9 mouse cellular contexts compared by ENCODE assay signal in genomic region chr11:50326302-50326966, GRCm38 (mm10). TPM values are rescaled to one million over a fixed set of nuclear protein-coding genes. Genes with fewer than 3 reads are reported as not detected.
A peak's percentile ranks its signal among the peaks of the same experiment; 100 is the strongest.
DNase-seq lines count a peak whose midpoint lies in the region; ATAC-seq and TF ChIP-seq lines count a peak whose summit lies in the region.
"Had no signal": no experiment of that assay in that cellular context is flagged by ENCODE, and none has a peak within 500 bp of the region (broad histone marks: within the 10 kb centered on the region; RNA-seq: fewer than 3 reads in every experiment).

No protein-coding gene starts in this region.

- H3K27me3 ChIP-seq in heart, embryonic 12.5 days (replicated peaks): no peaks in the 10 kb centered on the region
- no peaks in the 10 kb centered on the region for H3K27me3 ChIP-seq in E14TG2a.4 (ENCODE audit: insufficient read depth, low read length)
- no peaks in the 10 kb centered on the region for H3K27me3 ChIP-seq in forebrain, embryonic 12.5 days
- H3K27me3 ChIP-seq in liver, embryonic 16.5 days (ENCODE audit: control insufficient read depth, insufficient read depth, low read depth, low read length): no peaks in the 10 kb centered on the region
- H3K27me3 ChIP-seq: Patski had no signal

- H3K4me1 ChIP-seq in heart, embryonic 12.5 days (replicated peaks): peaks cover 21% of the 10 kb centered on the region
- H3K4me1 ChIP-seq in E14TG2a.4 (replicated peaks; ENCODE audit: low read depth, low read length): peaks cover 45% of the 10 kb centered on the region
- peaks cover 28% of the 10 kb centered on the region for H3K4me1 ChIP-seq in forebrain, embryonic 12.5 days
- H3K4me1 ChIP-seq in liver, embryonic 16.5 days (ENCODE audit: control insufficient read depth, low read depth, low read length): peaks cover 22% of the 10 kb centered on the region

- no peak for TF ChIP-seq CTCF in E14TG2a.4 (conservative IDR thresholded peaks at IDR 0.05; ENCODE audit: low read length)

- no peak for DNase-seq in heart, adult 8-10 months (ENCODE audit: low spot score)
- DNase-seq in urinary bladder, postnatal 25 days (ENCODE audit: low spot score): no peak
- no peak for DNase-seq in layer of hippocampus, adult 9-10 months (ENCODE audit: low spot score)
- no peak for DNase-seq in kidney, adult 11 months

- WGBS in heart, embryonic 12.5 days: 7% methylated on average over 7 of the region's 7 CpGs
- WGBS in forebrain, embryonic 12.5 days: 6% methylated on average over 7 of the region's 7 CpGs
- WGBS in liver, embryonic 16.5 days (ENCODE audit: insufficient replicate concordance): 1% methylated on average over 7 of the region's 7 CpGs

- no peak for ATAC-seq in heart, embryonic 12.5 days (ENCODE audit: insufficient number of reproducible peaks, low FRiP score)
- no peak for ATAC-seq in forebrain, embryonic 12.5 days (ENCODE audit: low FRiP score)
- ATAC-seq in liver, embryonic 16.5 days (ENCODE audit: low read depth): no peak

- peak overlapping the region; percentile 95 for H3K4me3 ChIP-seq in heart, embryonic 12.5 days
- H3K4me3 ChIP-seq in E14TG2a.4 (replicated peaks; ENCODE audit: low read length): peak overlapping the region; percentile 95
- H3K4me3 ChIP-seq in forebrain, embryonic 12.5 days (replicated peaks): peak overlapping the region; percentile 87
- H3K4me3 ChIP-seq in liver, embryonic 16.5 days (ENCODE audit: low read depth, low read length): peak overlapping the region; percentile 89

- peak overlapping the region; percentile 71 for H3K4me2 ChIP-seq in heart, embryonic 12.5 days
- H3K4me2 ChIP-seq in forebrain, embryonic 12.5 days: peak overlapping the region; percentile 88
- H3K4me2 ChIP-seq in liver, embryonic 16.5 days (ENCODE audit: low read depth, low read length): peak overlapping the region; percentile 72

- no peaks in the 10 kb centered on the region for H3K9me3 ChIP-seq in heart, embryonic 12.5 days (replicated peaks)
- H3K9me3 ChIP-seq in E14TG2a.4 (ENCODE audit: low read length): no peaks in the 10 kb centered on the region
- H3K9me3 ChIP-seq in forebrain, embryonic 12.5 days: no peaks in the 10 kb centered on the region
- no peaks in the 10 kb centered on the region for H3K9me3 ChIP-seq in liver, embryonic 16.5 days (replicated peaks; ENCODE audit: control insufficient read depth, low read length)

- peak overlapping the region; percentile 91 for H3K27ac ChIP-seq in heart, embryonic 12.5 days (ENCODE audit: poor library complexity, severe bottlenecking)
- H3K27ac ChIP-seq in forebrain, embryonic 12.5 days: peak overlapping the region; percentile 90
- peak overlapping the region; percentile 89 for H3K27ac ChIP-seq in liver, embryonic 16.5 days (ENCODE audit: low read length)

- peak overlapping the region; percentile 78 for H3K9ac ChIP-seq in heart, embryonic 12.5 days
- peak overlapping the region; percentile 80 for H3K9ac ChIP-seq in forebrain, embryonic 12.5 days
- H3K9ac ChIP-seq in liver, embryonic 16.5 days (ENCODE audit: low read depth, low read length): peak overlapping the region; percentile 72

- H3K36me3 ChIP-seq in heart, embryonic 12.5 days: 0 out of 2 replicates have a peak, but pooled peaks cover 9% of the 10 kb centered on the region
- H3K36me3 ChIP-seq in E14TG2a.4 (ENCODE audit: insufficient read depth, low read length): peaks cover 52% of the 10 kb centered on the region
- 0 out of 2 replicates have a peak, but pooled peaks cover 6% of the 10 kb centered on the region for H3K36me3 ChIP-seq in forebrain, embryonic 12.5 days (replicated peaks)
- H3K36me3 ChIP-seq in liver, embryonic 16.5 days (ENCODE audit: control insufficient read depth, insufficient read depth): no peaks in the 10 kb centered on the region

RNA-seq across cellular contexts. Expression of gene Canx, which starts 1.0 kb away (rescaled TPM):
- polyA plus RNA-seq in heart, embryonic 12.5 days (2016; fragmentation: Nextera tagmentation; extraction: Ambion mirVana): 331 and 334 TPM in 2 replicates
- total RNA-seq in heart, adult 8-10 months (2022): 100 to 1,000 TPM; 331 to 378 (median 360) TPM
- polyA plus RNA-seq in forebrain, embryonic 12.5 days (2016; fragmentation: Nextera tagmentation; extraction: Ambion mirVana): 287 and 298 TPM in 2 replicates
- 172 and 184 TPM in 2 replicates for polyA plus RNA-seq in liver, embryonic 16.5 days (2015; fragmentation: Nextera tagmentation; extraction: Ambion mirVana)

RNA-seq across cellular contexts. Expression of gene Cby3, which starts 27.8 kb away (rescaled TPM):
- 0.26 TPM in 1 of 2 replicates, not detected in the other for polyA plus RNA-seq in heart, embryonic 12.5 days (2016; fragmentation: Nextera tagmentation; extraction: Ambion mirVana)
- not detected for total RNA-seq in heart, adult 8-10 months (2022)
- polyA plus RNA-seq in forebrain, embryonic 12.5 days (2016; fragmentation: Nextera tagmentation; extraction: Ambion mirVana): not detected in 2 replicates
- polyA plus RNA-seq in liver, embryonic 16.5 days (2015; fragmentation: Nextera tagmentation; extraction: Ambion mirVana): not detected in 2 replicates
- polyA plus RNA-seq: Patski had no signal

RNA-seq across cellular contexts. Expression of gene Maml1, which starts 34.3 kb away (rescaled TPM):
- polyA plus RNA-seq in heart, embryonic 12.5 days (2016; fragmentation: Nextera tagmentation; extraction: Ambion mirVana): 4.6 and 6.1 TPM in 2 replicates
- total RNA-seq in heart, adult 8-10 months (2022): 10 to 100 TPM in 1 of 4 experiments, 1 to 10 TPM in 3; 9.0 to 11.0 (median 9.4) TPM
- polyA plus RNA-seq in forebrain, embryonic 12.5 days (2016; fragmentation: Nextera tagmentation; extraction: Ambion mirVana): 5.5 and 5.9 TPM in 2 replicates
- 1.3 and 1.5 TPM in 2 replicates for polyA plus RNA-seq in liver, embryonic 16.5 days (2015; fragmentation: Nextera tagmentation; extraction: Ambion mirVana)

RNA-seq across cellular contexts. Expression of gene Hnrnph1, which starts 50.4 kb away (rescaled TPM):
- 255 and 272 TPM in 2 replicates for polyA plus RNA-seq in heart, embryonic 12.5 days (2016; fragmentation: Nextera tagmentation; extraction: Ambion mirVana)
- 100 to 1,000 TPM in 2 of 4 experiments, 10 to 100 TPM in 2; 90.8 to 111 (median 97.3) TPM for total RNA-seq in heart, adult 8-10 months (2022)
- 734 and 740 TPM in 2 replicates for polyA plus RNA-seq in forebrain, embryonic 12.5 days (2016; fragmentation: Nextera tagmentation; extraction: Ambion mirVana)
- 93.6 and 95.8 TPM in 2 replicates for polyA plus RNA-seq in liver, embryonic 16.5 days (2015; fragmentation: Nextera tagmentation; extraction: Ambion mirVana)
